20 mouse cellular contexts compared by ENCODE assay signal in the genomic region with DNA sequence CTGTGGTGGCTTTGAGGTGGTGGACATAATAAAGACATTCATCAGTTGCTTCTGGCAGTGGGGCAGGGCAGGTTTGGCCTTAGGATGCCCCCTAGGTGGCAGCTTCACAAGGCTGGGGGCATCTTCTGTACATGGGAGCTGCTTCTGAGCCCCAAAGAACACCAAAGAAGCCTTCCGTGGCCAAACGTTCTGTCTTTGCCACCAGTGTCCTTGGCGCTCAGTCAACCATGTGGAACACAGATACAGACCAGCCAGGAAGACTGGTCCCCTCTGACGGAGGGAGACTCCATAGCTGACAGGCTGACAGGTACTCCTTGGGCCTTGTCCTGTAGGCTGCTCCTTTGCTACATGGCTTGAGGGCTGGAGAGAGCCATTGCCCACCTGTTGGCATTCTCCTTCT. TPM values are rescaled to one million over a fixed set of nuclear protein-coding genes. Genes with fewer than 3 reads are reported as not detected.
DNase-seq lines count a peak whose midpoint lies in the region; ATAC-seq and TF ChIP-seq lines count a peak whose summit lies in the region.
"Had no signal": no experiment of that assay in that cellular context is flagged by ENCODE, and none has a peak within 500 bp of the region (broad histone marks: within the 10 kb centered on the region; RNA-seq: fewer than 3 reads in every experiment).

No protein-coding gene starts in this region.

- no peak overlapping the region for H3K9ac ChIP-seq in hindbrain, postnatal 0 days (replicated peaks; ENCODE audit: low read length)
- H3K9ac ChIP-seq: embryonic facial prominence, embryonic 13.5 days; heart, embryonic 12.5 days; hindbrain, embryonic 15.5 days had no signal

- peaks cover 85% of the 10 kb centered on the region for H3K4me1 ChIP-seq in hindbrain, embryonic 10.5 days (replicated peaks)
- H3K4me1 ChIP-seq in hindbrain, postnatal 0 days (ENCODE audit: insufficient read depth, low read length) = peaks cover 37% of the 10 kb centered on the region
- H3K4me1 ChIP-seq in embryonic facial prominence, embryonic 10.5 days = peaks cover 95% of the 10 kb centered on the region

- H3K27me3 ChIP-seq in hindbrain, embryonic 10.5 days (ENCODE audit: insufficient read depth, poor library complexity, severe bottlenecking) = peaks cover 77% of the 10 kb centered on the region
- no peaks in the 10 kb centered on the region for H3K27me3 ChIP-seq in hindbrain, postnatal 0 days (ENCODE audit: insufficient read depth, low read length)
- H3K27me3 ChIP-seq in embryonic facial prominence, embryonic 10.5 days (replicated peaks; ENCODE audit: low read depth, poor library complexity, severe bottlenecking) = peaks cover 36% of the 10 kb centered on the region
- H3K27me3 ChIP-seq: embryonic facial prominence, embryonic 13.5 days; heart, embryonic 12.5 days; hindbrain, embryonic 15.5 days had no signal

- 91% methylated on average over 4 of the region's 4 CpGs for WGBS in hindbrain, embryonic 10.5 days
- 69% methylated on average over 4 of the region's 4 CpGs for WGBS in hindbrain, postnatal 0 days
- 88% methylated on average over 4 of the region's 4 CpGs for WGBS in embryonic facial prominence, embryonic 10.5 days

- intact Hi-C loops in left cerebral cortex, adult 2 months (cut with DNase I) = no loop called here

- H3K27ac ChIP-seq in hindbrain, embryonic 10.5 days = 0 out of 2 replicates have a peak overlapping the region, but pooled peaks have one; percentile 1
- no peak overlapping the region for H3K27ac ChIP-seq in hindbrain, postnatal 0 days
- H3K27ac ChIP-seq in embryonic facial prominence, embryonic 10.5 days (replicated peaks) = peak overlapping the region; percentile 94
- no peak overlapping the region for H3K27ac ChIP-seq in left cerebral cortex, adult 2 months
- H3K27ac ChIP-seq: heart, adult 2 months; hindbrain, embryonic 15.5 days had no signal

- H3K9me3 ChIP-seq in hindbrain, embryonic 10.5 days = no peaks in the 10 kb centered on the region
- no peaks in the 10 kb centered on the region for H3K9me3 ChIP-seq in hindbrain, postnatal 0 days (ENCODE audit: low read length)
- H3K9me3 ChIP-seq in embryonic facial prominence, embryonic 10.5 days = no peaks in the 10 kb centered on the region
- H3K9me3 ChIP-seq: embryonic facial prominence, embryonic 13.5 days; heart, embryonic 12.5 days; hindbrain, embryonic 15.5 days had no signal

- no peak overlapping the region for H3K4me3 ChIP-seq in hindbrain, embryonic 10.5 days
- H3K4me3 ChIP-seq in hindbrain, postnatal 0 days (ENCODE audit: low read length) = no peak overlapping the region
- no peak overlapping the region for H3K4me3 ChIP-seq in embryonic facial prominence, embryonic 10.5 days
- no peak overlapping the region for H3K4me3 ChIP-seq in left cerebral cortex, adult 2 months
- H3K4me3 ChIP-seq: embryonic facial prominence, embryonic 13.5 days; heart, adult 2 months; heart, embryonic 12.5 days; hindbrain, embryonic 15.5 days had no signal

- H3K36me3 ChIP-seq in hindbrain, embryonic 10.5 days = no peaks in the 10 kb centered on the region
- H3K36me3 ChIP-seq in hindbrain, postnatal 0 days (ENCODE audit: insufficient read depth, low read length) = no peaks in the 10 kb centered on the region
- H3K36me3 ChIP-seq in embryonic facial prominence, embryonic 10.5 days (replicated peaks) = no peaks in the 10 kb centered on the region
- H3K36me3 ChIP-seq: embryonic facial prominence, embryonic 13.5 days; G1E; heart, embryonic 12.5 days; hindbrain, embryonic 15.5 days had no signal

- peak; percentile 67 to 70 for DNase-seq in adrenal gland, adult (ENCODE audit: inconsistent age in 2 of 2, low spot score in 1 of 2)
- DNase-seq in adrenal gland, adult 8-10 months = no peak
- DNase-seq in cerebellum, postnatal 10 days = peak; percentile 40 to 48
- no peak for DNase-seq in cerebellum, postnatal 4 days (ENCODE audit: low spot score in 2 of 2)
- no peak for DNase-seq in hindbrain, embryonic 10.5 days (ENCODE audit: low spot score)
- no peak for DNase-seq in hindbrain, postnatal 0 days (ENCODE audit: low spot score)
- no peak for DNase-seq in embryonic facial prominence, embryonic 10.5 days (ENCODE audit: low spot score)
- DNase-seq in left cerebral cortex, adult 2 months (ENCODE audit: extremely low spot score in 1 of 2, low spot score in 2 of 2) = no peak
- DNase-seq: B cell, adult 2 months; cerebellum, adult 2 months; cerebellum, postnatal 14 days; heart, adult 2 months had no signal

- ATAC-seq in hindbrain, postnatal 0 days = no peak
- ATAC-seq: CD4-positive, CD25-positive, alpha-beta regulatory T cell, adult 4 months; forebrain, embryonic 14.5 days; inflammation-experienced regulatory T-cells, adult 6 months; intestine, postnatal 0 days had no signal

- TF ChIP-seq CTCF in hindbrain, postnatal 0 days (IDR thresholded peaks at IDR 0.05; ENCODE audit: low read depth) = no peak
- no peak for TF ChIP-seq CTCF in left cerebral cortex, adult 2 months (IDR thresholded peaks at IDR 0.05)

- H3K4me2 ChIP-seq in hindbrain, postnatal 0 days (ENCODE audit: low read depth, low read length) = no peak overlapping the region
- H3K4me2 ChIP-seq: embryonic facial prominence, embryonic 13.5 days; heart, embryonic 12.5 days; hindbrain, embryonic 15.5 days had no signal

RNA-seq across cellular contexts. Expression of gene Gse1, which starts 45.2 kb away (rescaled TPM):
- 10 to 100 TPM; 30.7 to 64.5 (median 48.4) TPM for total RNA-seq in adrenal gland, adult 8-10 months (2022)
- 14.3 and 22.9 TPM in 2 replicates for polyA plus RNA-seq in hindbrain, embryonic 10.5 days (2016; fragmentation: Nextera tagmentation; extraction: Ambion mirVana)
- 37.5 and 48.3 TPM in 2 replicates for total RNA-seq in hindbrain, postnatal 0 days (2014; rRNA removed)
- polyA plus RNA-seq in hindbrain, postnatal 0 days (2015; fragmentation: Nextera tagmentation; extraction: Ambion mirVana) = 12.3 and 13.4 TPM in 2 replicates
- polyA plus RNA-seq in embryonic facial prominence, embryonic 10.5 days (2016; fragmentation: Nextera tagmentation; extraction: Ambion mirVana) = 9.9 and 10.2 TPM in 2 replicates
- 100 to 1,000 TPM in 1 of 2 experiments, 10 to 100 TPM in 1; 77.7 to 105 TPM for total RNA-seq in left cerebral cortex, adult 2 months (2021)

Comparison
In these comparisons a context has a peak if more than half of its experiments do, and no peak if none do; other contexts are left out.
1. DNase-seq: peak in adrenal gland, adult (2 of 2) and cerebellum, postnatal 10 days (2 of 2); none in adrenal gland, adult 8-10 months (single experiment), cerebellum, postnatal 4 days (0 of 2), hindbrain, embryonic 10.5 days (single experiment), hindbrain, postnatal 0 days (single experiment), embryonic facial prominence, embryonic 10.5 days (single experiment) and left cerebral cortex, adult 2 months (0 of 2).
2. H3K27ac ChIP-seq: peak in hindbrain, embryonic 10.5 days (single experiment) and embryonic facial prominence, embryonic 10.5 days (single experiment); none in hindbrain, postnatal 0 days (single experiment) and left cerebral cortex, adult 2 months (single experiment).